Mouse (Mus musculus) brain, embryonic 14.5 days (tissue): ENCODE data around the gene Tpo. TPM values are rescaled to one million over a fixed set of nuclear protein-coding genes. Genes with fewer than 3 reads are reported as not detected.

Experiments used
- DNase-seq: peaks from one replicate; pipeline ENCODE4 v3.0.0-alpha.2; 2011; ENCODE audit warnings: low read depth
- CTCF ChIP-seq: fragments of 200-500 bp; IDR thresholded peaks from 2 replicates; pipeline ENCODE4 v1.5.1; 2012; ENCODE audit warnings: inconsistent platforms, mild to moderate bottlenecking, moderate library complexity, borderline replicate concordance; ENCODE audit not compliant: insufficient read depth, insufficient read length; ENCODE audit errors: extremely low read depth
- POLR2A ChIP-seq: fragments of 200-500 bp; IDR thresholded peaks from 2 replicates; pipeline ENCODE4 v1.6.1; 2012; ENCODE audit warnings: mild to moderate bottlenecking, inconsistent platforms, borderline replicate concordance; ENCODE audit not compliant: poor library complexity, insufficient read depth, insufficient read length, severe bottlenecking; ENCODE audit errors: extremely low read depth
- polyA plus RNA-seq: library from polyadenylated mRNA; depleted of rRNA; stranded (reverse); fragments of >200 nt; gene quantifications from 2 replicates; pipeline ENCODE4 v1.2.3, GENCODE M21; 2012; rRNA removed

The Tpo gene
- 0.19 and 0.26 TPM in 2 replicates for polyA plus RNA-seq

DNA sequence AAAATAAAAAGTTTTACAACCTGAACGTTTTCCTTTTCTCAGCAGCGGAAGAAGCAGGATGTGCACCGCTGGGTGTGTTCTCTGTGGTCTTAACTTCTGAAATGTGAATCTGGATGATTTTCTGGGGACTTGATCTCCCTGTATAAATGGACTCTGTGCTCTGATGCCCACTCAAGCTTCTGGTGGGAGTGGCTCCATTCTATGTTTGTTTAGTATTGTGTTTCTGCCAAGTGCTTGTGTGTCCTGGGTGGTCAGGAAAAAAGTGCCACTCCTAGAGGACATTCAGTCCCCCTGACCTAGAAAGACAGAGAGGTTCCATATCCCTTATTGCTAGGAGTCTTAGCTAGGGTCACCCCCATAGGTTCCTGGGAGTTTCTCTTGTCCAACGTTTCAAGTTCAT, at the start of gene Tpo:
Tpo (minus strand) TSS at position 101 of the 400 bp plus-strand sequence.
- TF ChIP-seq CTCF (no peak), POLR2A (no peak)

DNA sequence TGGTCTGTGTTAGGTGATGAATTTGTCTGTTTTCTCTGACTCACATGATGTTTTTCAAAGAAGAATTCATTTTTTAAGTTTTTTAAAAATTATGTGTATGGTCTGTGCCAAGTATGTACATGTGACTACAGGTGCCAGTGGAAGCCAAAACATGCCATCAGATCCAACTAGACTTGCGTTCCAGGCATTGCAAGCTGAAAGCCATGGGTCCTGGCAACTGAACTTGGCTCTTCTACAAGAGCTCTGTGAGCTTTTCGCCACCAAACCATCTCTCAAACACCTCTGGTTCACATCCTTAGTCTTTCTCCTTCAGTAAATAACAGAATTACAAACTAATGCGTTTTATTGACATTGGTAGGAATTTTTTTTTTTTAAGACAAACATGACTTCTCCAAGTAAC, 49.3 kb upstream of the Tpo start:
- TF ChIP-seq POLR2A (no peak), CTCF (no peak)
- DNase-seq = no peak

More for the DNA sequence above, at the start of gene Tpo:
- DNase-seq = no peak

DNA sequence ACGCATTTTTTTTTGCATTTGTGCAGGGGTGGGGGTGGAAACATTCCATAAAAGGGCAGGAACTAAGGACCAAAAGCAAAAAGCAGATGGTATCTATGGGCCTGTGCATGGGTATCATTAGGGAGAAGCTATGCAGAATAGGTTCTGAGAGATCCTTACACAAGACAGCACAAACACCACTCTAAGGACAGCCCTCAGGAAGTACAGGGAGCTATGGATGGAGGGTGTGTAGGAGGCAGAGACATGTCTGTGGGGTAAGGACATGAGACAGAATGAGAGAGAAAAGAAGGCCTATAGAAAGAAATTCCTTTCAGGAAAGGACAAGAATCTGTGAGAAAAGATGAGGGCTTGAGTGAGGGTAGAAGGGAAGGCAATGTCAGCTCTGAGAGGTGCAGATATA, 47.2 kb upstream of the Tpo start:
- no peak for DNase-seq
- no peak for TF ChIP-seq CTCF
- no peak for TF ChIP-seq POLR2A

DNA sequence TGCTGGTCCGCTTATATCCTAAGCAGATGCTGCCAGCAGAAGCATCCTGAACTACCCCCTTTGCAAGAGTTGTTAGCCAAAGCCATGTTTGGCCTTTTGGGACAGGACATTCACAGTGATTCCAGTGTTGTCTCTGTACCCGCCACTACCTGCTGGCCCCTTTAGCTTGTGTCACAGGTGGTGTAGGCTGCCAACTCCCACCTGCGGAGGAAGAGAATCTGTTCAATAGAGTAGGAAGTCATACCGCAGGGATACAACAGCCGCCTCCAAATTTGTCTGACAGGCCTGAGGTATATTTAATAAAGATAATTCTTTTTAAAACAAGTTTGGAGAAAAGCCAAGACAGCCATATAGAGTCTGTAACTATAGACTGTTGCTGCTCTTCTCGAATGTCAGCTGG, 45.5 kb upstream of the Tpo start:
- TF ChIP-seq CTCF (no peak), POLR2A (no peak)
- DNase-seq = no peak

DNA sequence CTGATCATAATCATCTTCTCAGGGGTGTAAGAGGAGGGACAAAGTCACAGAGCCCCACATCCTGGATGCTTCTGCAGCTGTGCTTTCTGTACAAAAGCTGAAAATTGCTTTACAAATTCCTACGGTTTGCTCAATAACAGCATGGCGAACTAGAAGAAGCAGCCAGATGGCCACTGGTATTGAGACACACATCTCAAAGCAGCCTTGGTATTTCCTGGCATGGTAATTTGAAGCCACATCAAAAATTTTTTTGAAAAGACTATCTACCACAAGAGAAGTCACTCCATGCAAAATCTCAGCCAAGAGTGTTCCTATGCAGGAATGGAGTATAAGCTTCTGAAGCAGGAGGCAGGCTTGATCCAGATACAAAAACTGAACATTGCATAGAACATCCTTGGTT, 45.1 kb upstream of the Tpo start:
- no peak for TF ChIP-seq POLR2A
- no peak for TF ChIP-seq CTCF
- DNase-seq = no peak

DNA sequence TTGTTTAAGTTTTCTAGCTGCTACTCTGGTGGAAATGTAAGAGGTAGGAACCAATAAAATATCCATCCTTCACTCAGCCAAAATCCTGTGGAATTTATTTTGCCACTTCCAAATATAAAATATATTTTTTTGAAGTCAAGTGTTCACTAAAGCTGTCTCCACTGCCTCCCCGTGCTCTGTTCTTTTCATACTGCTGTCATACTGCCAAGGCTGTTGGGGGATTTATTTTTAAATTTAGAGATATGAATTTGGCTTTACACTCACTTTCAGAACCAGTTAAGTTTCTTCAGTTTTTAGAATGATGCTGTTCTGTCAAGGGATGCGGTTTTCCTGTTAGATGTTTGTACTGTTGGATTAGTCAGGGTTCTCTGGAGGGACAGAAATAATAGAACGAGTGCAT, 36.1 kb upstream of the Tpo start:
- TF ChIP-seq CTCF (no peak), POLR2A (no peak)
- no peak for DNase-seq

DNA sequence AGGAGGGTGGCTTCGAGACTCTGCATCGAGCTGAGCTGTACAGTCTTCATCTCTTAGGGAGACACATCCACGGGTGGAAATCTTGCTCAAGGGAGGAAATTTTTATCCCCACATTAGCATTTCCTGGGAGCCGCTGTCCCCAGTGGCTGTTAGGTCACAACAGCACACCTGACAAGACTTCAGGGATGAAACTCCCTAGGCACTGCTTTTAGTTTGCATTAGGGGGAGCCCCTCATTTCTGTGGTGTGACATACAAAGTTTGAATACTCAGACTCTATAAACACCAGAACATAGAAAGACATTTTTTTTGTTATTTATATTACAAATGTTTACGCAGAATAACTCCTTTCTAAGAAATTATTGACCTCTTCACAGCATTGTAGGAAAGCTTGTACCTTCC, 32.1 kb upstream of the Tpo start:
- no peak for DNase-seq
- TF ChIP-seq POLR2A (no peak), CTCF (no peak)

DNA sequence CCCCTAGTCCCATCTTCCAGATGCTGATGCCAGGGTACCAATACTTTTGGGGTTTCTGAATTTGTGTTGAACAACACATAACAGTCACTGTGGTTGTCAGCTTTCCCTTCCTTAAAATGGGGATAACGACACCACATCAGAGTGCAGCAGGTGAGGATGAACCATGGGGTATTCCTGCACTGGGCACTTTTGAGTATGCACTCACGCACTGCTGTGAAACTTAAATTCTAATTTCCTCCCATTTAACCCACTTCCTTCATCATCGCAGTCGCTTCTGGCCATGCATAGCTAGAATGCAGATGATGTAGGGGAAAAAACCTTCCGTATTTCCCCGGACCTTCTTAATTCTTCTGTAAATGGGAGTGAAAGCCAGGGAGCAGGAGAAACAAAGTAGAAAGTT, 31.6 kb upstream of the Tpo start:
- DNase-seq = no peak
- TF ChIP-seq CTCF (no peak), POLR2A (no peak)

DNA sequence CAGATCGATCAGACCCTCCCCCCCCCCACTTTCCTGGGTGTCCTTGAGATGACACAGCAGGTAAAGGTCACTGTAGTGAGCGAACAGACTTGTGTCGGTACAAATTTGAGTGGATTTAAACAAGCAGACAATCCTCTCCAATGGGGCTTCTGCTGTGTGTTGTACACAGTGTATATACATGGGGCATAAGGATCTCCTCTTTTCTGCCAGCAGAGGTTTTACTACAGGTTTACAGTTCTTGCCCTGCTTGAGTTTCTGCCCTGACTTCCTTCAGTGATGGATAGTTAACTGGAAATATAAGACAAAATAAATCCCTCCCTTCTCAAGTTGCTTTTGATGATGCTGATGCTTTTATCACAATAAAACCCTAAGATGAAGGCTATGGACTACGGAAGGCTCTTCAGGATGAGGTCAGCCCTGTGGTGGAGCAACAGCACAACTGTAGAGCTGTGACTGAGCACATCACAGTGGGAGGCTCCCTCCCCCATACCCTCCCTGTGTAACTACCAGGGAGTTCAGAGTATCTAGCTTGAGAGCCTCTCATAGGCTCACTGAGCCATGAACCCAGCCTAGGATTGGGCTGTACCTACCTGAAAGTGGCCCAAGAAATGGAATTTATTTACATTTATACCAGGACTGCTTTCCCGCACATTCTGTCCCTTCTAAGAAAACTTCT, 29.4 kb upstream of the Tpo start:
- TF ChIP-seq POLR2A (no peak), CTCF (no peak)
- no peak for DNase-seq

DNA sequence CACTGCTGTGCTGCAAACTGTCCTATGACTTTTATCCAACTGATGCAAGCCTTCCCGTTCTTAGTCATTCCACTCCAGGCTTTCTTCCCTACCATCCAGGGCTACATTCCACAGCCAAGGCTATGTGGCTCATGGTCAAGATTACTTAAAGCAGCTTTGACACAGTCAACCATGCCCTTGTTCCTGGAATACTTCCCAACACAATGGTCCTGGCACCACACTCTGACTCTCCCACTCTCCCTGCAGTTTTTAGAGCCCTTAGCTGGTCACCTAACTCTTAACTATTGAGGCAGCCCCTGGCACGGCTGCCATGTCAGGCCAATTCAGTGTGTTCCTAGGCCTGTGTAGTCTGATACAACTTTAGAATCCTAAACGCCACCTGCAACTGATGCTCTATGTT, 28.1 kb upstream of the Tpo start:
- peak; percentile 27 for DNase-seq
- TF ChIP-seq CTCF (no peak), POLR2A (no peak)

DNA sequence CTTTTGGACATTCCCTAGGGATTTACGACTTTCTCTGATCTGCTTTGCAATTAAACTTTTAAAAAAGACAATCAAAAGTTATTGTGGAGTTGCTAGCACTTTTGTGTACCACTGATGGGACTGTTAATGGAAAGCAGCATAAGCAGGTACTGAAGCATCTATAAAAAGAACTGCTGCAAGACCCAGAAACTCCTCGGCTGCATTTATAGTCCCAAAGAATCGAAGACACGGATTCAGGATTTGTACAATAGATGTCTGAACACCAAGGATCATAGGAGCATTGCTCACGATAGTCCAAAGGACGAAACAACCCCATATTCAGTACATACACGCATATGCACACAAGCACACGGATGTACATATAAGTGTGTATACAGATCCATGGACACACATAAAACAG, 27.4 kb upstream of the Tpo start:
- no peak for TF ChIP-seq POLR2A
- no peak for DNase-seq

DNA sequence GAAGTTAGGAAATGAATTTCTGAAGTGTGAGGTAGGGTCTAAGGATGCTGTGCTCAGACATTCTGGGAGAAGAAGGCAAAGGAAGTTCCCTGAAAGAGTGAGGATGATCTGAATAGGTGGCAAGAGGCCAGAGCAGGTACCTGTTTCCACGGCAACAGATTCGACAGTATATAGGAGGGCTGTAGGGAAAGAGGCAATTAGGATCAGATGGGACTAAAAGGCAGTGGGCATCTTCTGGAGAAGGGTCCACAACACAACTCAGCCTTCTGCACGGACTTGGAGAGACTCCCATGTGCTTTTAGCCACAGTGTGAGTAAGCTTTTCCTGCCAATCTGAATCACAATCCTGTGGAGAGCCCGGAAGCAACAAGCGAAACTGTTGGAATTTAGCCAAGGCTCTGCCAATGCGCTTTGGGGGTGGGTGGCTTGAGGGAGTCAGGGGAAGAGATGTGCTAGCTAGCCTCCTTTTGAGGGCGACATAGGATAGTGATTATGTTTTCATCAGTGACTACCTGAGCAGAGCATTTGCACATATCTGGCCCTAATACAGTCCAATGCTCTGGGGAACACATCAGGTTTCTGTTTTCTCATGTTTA, 21.8 kb upstream of the Tpo start:
- DNase-seq = peak; percentile 66
- TF ChIP-seq POLR2A (no peak), CTCF (no peak)
